Mouse (Mus musculus): ENCODE results near the gene Olfr130.

The Olfr130 gene

DNA sequence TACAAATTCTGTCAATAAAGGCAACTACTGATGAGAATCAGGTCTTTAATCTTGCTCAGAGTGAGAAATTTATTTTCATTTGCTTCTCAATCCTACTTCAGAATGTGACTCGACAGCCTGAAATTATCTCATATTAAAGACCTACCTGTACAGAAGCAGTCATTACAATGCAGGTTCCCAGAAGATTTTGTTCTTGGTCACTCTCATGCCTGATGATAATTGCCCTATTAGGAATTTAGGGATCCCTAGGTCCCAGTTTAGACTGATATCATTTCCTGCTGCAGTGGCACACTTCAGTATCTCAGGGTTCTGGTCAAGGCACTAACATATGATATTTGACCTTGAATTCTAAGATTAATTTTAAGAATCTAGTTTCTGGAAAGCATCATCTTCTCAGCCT, at the start of gene Olfr130:
Gene Olfr130, plus strand, starts transcription at position 301 of the 400 bp plus-strand sequence.
- no peak for DNase-seq (ENCODE audit: low spot score in 2 of 2)

DNA sequence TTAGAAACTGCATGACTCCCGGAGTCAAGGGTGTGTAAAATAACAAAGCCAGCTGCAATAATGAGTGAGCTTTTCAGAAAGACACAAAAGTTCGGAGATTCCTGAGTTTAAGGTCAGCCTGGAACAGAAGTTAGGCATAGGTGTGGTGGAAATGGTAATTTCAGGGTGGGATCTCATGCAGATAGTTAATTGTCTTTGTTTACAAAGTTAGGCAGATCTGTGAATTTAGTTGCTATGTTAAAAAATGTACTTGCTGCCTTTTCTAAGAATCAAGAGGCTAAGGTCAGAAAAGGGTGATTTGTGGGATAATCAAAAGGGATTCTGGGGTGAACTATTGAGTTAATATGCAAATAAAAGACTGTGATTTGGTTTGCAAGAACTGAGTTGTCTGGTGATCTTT, 47.4 kb upstream of the Olfr130 start:
- no peak for DNase-seq (ENCODE audit: low spot score in 2 of 2)

DNA sequence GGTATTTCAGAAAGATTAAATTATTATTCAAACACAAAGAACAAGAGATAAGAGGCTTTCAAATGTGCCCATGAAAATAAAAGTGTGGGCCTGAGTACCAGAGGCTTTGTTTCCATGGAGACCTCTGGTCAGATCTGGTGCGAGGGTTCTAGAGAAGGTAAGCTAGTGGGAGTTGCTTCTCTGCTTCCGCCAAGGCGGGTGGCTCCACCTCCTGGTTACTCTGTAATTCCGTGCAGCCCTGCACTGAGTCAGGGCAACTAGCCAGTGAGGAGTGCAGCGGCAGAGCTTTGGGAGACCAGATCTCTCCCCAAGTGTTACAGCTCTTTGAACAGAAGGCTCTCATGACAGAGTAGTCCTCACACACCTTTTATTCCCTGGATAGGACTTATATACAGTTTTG, 37.4 kb upstream of the Olfr130 start:
- no peak for DNase-seq (ENCODE audit: low spot score in 2 of 2)

DNA sequence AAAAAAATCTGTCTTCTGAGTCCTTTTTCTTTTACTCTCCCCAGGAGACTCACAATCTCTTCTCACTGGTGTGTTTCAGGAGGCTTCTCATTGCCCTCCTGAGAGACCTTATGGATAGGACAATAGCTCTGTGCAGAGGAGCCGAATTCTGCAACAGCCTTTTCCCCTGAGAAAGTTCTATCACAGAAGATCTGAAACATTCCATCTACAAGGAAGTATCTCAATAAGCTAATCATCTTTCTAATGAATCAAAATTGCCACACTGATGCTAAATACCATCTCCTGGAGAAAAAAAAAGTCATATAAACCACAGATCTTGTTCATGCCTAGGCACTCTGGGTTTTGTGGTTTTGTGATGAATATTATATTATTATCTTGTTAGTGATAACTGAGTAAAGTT, 3.7 kb upstream of the Olfr130 start, which contains the start of gene Olfr129:
Gene Olfr129, minus strand, starts transcription at position 101 of the 400 bp plus-strand sequence.
- DNase-seq (ENCODE audit: low spot score in 2 of 2): no peak

DNA sequence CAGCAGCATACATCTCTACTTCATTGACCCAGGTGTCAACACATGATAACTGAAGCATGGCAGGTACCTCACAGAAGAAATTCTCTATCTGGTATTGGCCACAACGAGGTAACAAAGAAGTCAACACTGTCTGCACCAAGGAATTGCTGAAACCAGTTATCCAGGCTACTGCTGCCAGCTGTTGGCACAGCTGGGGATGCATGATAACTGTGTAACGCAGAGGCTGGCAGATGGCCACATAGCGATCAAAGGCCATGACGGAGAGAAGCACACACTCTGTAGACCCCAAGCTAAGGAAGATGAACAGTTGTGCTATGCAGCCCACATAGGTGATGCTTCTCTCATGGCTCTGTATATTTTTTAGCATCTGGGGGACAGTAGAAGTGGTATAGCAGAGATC, 18.6 kb downstream of the Olfr130 start:
- no peak for DNase-seq (ENCODE audit: low spot score in 2 of 2)

DNA sequence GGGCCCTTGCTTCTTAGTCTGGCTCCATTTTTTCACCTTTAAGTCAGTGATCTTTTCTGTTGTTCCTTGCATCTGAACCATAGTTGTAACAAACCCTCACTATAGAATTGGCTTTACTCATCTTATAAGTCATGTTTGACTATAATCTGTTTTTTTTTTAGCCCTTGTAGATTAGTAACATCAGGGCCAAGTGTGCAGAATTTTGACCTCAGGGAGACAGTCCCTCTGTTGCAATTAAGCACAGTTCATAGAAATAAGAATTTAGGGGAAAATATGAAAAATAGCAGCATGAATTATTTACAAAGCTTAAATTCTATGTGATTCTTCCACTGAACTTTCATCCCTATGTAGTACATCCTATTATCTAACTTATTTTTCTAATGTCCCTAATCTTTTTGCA, 24.9 kb downstream of the Olfr130 start, which contains the start of gene Olfr131:
Gene Olfr131, minus strand, starts transcription at position 101 of the 400 bp plus-strand sequence.
- no peak for DNase-seq (ENCODE audit: low spot score in 2 of 2)

Data from urinary bladder, postnatal 36 days (tissue).